ENCODE assay signal across 14 mouse cellular contexts in the genomic region with DNA sequence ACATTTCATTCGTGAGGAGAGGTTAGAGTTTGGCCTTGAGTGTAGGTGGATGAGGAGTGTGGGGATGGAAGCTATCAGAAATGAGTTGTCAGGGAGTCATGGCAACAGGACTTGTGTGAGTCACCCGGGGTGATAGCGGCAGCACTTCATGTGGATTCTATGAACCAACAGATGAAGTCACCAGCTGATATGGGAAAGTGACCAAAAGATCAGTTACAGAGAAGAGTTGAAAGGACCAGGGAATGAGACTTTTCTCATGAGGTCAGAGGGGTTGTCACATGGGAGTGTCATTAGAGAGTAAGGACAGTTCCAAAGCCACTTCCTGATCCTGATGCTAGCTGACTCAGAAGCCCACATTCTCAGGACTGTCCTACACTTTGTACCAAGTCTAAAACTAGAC. TPM values are rescaled to one million over a fixed set of nuclear protein-coding genes. Genes with fewer than 3 reads are reported as not detected.
DNase-seq lines count a peak whose midpoint lies in the region; ATAC-seq and TF ChIP-seq lines count a peak whose summit lies in the region.
"Had no signal": no experiment of that assay in that cellular context is flagged by ENCODE, and none has a peak within 500 bp of the region (broad histone marks: within the 10 kb centered on the region; RNA-seq: fewer than 3 reads in every experiment).

No protein-coding gene starts in this region.

- TF ChIP-seq POLR2A in heart, adult 2 months (IDR thresholded peaks at IDR 0.05; ENCODE audit: insufficient read depth, low read depth, low read length), result no peak

- intact Hi-C loops in heart, adult 2 months (cut with DNase I), result loop anchor here (5.0 kb wide), 3 partner anchors 61 to 234 kb away; no protein-coding TSS in a partner anchor

- no peak overlapping the region for H3K9ac ChIP-seq in lung, embryonic 15.5 days
- no peak overlapping the region for H3K9ac ChIP-seq in heart, adult 2 months (ENCODE audit: low read depth, low read length)
- H3K9ac ChIP-seq: liver, embryonic 14.5 days had no signal

- no peak for ATAC-seq in lung, embryonic 15.5 days (ENCODE audit: borderline replicate concordance, extremely low read depth, low FRiP score, low TSS enrichment)
- ATAC-seq: forebrain, embryonic 16.5 days; inflammation-experienced regulatory T-cells, adult 6 months had no signal

- WGBS in lung, embryonic 15.5 days, result 63% methylated on average over 3 of the region's 3 CpGs
- 15% methylated on average over 3 of the region's 3 CpGs for WGBS in heart, adult 2 months

- no peak for TF ChIP-seq CTCF in heart, adult 2 months (IDR thresholded peaks at IDR 0.05)

- no peak for DNase-seq in lung, postnatal 25 days (ENCODE audit: low spot score)
- DNase-seq in adipocyte (ENCODE audit: low spot score), result peak; percentile 11
- DNase-seq in heart, adult 2 months, result peak in 1 of 2 experiments; percentile 46
- DNase-seq in heart, postnatal 4 days, result peak; percentile 32
- DNase-seq in gastrocnemius, postnatal 25 days, result no peak
- no peak for DNase-seq in cerebellum, adult 8-10 months
- DNase-seq in kidney, postnatal 14 days, result no peak
- DNase-seq: kidney, postnatal 36 days; thymus, postnatal 36 days had no signal

- no peak overlapping the region for H3K4me3 ChIP-seq in lung, embryonic 15.5 days
- H3K4me3 ChIP-seq in heart, adult 2 months, result no peak overlapping the region

- peak overlapping the region; percentile 63; the same call in 1 of the 2 replicates for H3K27ac ChIP-seq in lung, embryonic 15.5 days
- H3K27ac ChIP-seq in heart, adult 2 months, result peak overlapping the region; percentile 55; the same call in 1 of the 2 replicates
- H3K27ac ChIP-seq: liver, embryonic 14.5 days had no signal

- H3K4me2 ChIP-seq in lung, embryonic 15.5 days, result no peak overlapping the region

- no peaks in the 10 kb centered on the region for H3K9me3 ChIP-seq in lung, embryonic 15.5 days

- no peak for TF ChIP-seq EP300 in heart, adult 2 months (IDR thresholded peaks at IDR 0.05; ENCODE audit: insufficient read depth, low read depth, low read length)

- no peaks in the 10 kb centered on the region for H3K27me3 ChIP-seq in lung, embryonic 15.5 days
- H3K27me3 ChIP-seq in heart, adult 2 months (ENCODE audit: control insufficient read depth, insufficient read depth, low read length), result no peaks in the 10 kb centered on the region

- peaks cover 2% of the 10 kb centered on the region; the same call in 1 of the 2 replicates for H3K79me2 ChIP-seq in heart, adult 2 months (replicated peaks; ENCODE audit: control insufficient read depth, insufficient read depth, low read length)

- no peaks in the 10 kb centered on the region for H3K36me3 ChIP-seq in lung, embryonic 15.5 days
- H3K36me3 ChIP-seq in heart, adult 2 months (ENCODE audit: control insufficient read depth, insufficient read depth, low read length), result peaks cover 2% of the 10 kb centered on the region; the same call in 1 of the 2 replicates

- peaks cover 45% of the 10 kb centered on the region for H3K4me1 ChIP-seq in lung, embryonic 15.5 days
- H3K4me1 ChIP-seq in heart, adult 2 months (ENCODE audit: control insufficient read depth, insufficient read depth, low read length), result peaks cover 8% of the 10 kb centered on the region

RNA-seq across cellular contexts. Expression of a gene that starts 38.3 kb away (rescaled TPM):
- 43.3 and 47.7 TPM in 2 replicates for polyA plus RNA-seq in lung, embryonic 15.5 days (2015; fragmentation: Nextera tagmentation; extraction: Ambion mirVana)
- total RNA-seq in heart, adult 2 months (2021), result 10 to 100 TPM; 33.7 to 35.2 TPM
- 3.3 and 7.6 TPM in 2 replicates for polyA plus RNA-seq in heart, adult 2 months (2012; rRNA removed)
- 10 to 100 TPM; 73.5 to 80.4 TPM for total RNA-seq in heart, postnatal 4 days (2021)
- 1 to 10 TPM; 6.7 to 7.0 TPM for total RNA-seq in gastrocnemius, postnatal 25 days (2021)
- total RNA-seq: common myeloid progenitor, adult 5-6 weeks had no signal

Comparison
In these comparisons a context has a peak if more than half of its experiments do, and no peak if none do; other contexts are left out.
1. DNase-seq: peak in adipocyte (single experiment) and heart, postnatal 4 days (single experiment); none in lung, postnatal 25 days (single experiment), gastrocnemius, postnatal 25 days (single experiment), cerebellum, adult 8-10 months (single experiment) and kidney, postnatal 14 days (single experiment).
2. RNA of a gene that starts 38.3 kb away (total RNA-seq): 73.5 to 80.4 TPM in heart, postnatal 4 days and 33.7 to 35.2 TPM in heart, adult 2 months; 6.7 to 7.0 TPM in gastrocnemius, postnatal 25 days; every median in the first group is over 4 times any median in the second.